Mouse (Mus musculus): Measurements from ENCODE around the gene Lrmda. TPM values are rescaled to one million over a fixed set of nuclear protein-coding genes. Genes with fewer than 3 reads are reported as not detected.
A peak's percentile ranks its signal among the peaks of the same experiment; 100 is the strongest.
"Not testable (repeated sequence)": the region's sequence is repeated elsewhere in the genome, so short reads cannot be mapped to it uniquely, and the experiment has no call there.

Lrmda gene
- total RNA-seq, 2 experiments from 2014 or later, result 1.5 to 2.4 TPM

- DNase-seq, result no peak
Measured at GRCm38 (mm10) chr14:22514362-22515084, 495.0 kb downstream of the Lrmda start.

- DNase-seq, result no peak
Measured at GRCm38 (mm10) chr14:22530706-22531105, 511.2 kb downstream of the Lrmda start.

GRCm38 (mm10) chr14:22533501-22533900, 514.0 kb downstream of the Lrmda start:
- no peak for DNase-seq

- DNase-seq, result no peak
Measured at GRCm38 (mm10) chr14:22545887-22546675, 526.6 kb downstream of the Lrmda start.

- no peak for DNase-seq
Measured at GRCm38 (mm10) chr14:22546676-22546984, 527.1 kb downstream of the Lrmda start.

- no peak for DNase-seq
Measured at GRCm38 (mm10) chr14:22548286-22548685, 528.8 kb downstream of the Lrmda start.

- no peak for DNase-seq
Measured at GRCm38 (mm10) chr14:22549166-22549565, 529.7 kb downstream of the Lrmda start.

GRCm38 (mm10) chr14:22552358-22552757, 532.8 kb downstream of the Lrmda start:
- DNase-seq, result no peak

- no peak for DNase-seq
Measured at GRCm38 (mm10) chr14:22552841-22553240, 533.3 kb downstream of the Lrmda start.

- no peak for DNase-seq
Measured at GRCm38 (mm10) chr14:22553717-22554116, 534.2 kb downstream of the Lrmda start.

GRCm38 (mm10) chr14:22572486-22572885, 553.0 kb downstream of the Lrmda start:
- DNase-seq, result no peak

GRCm38 (mm10) chr14:22573585-22573984, 554.1 kb downstream of the Lrmda start:
- no peak for DNase-seq

GRCm38 (mm10) chr14:22574006-22574405, 554.5 kb downstream of the Lrmda start:
- no peak for DNase-seq

- DNase-seq, result no peak
Measured at GRCm38 (mm10) chr14:22576441-22576840, 556.9 kb downstream of the Lrmda start.

- DNase-seq, result no peak
Measured at GRCm38 (mm10) chr14:22577411-22578037, 558.0 kb downstream of the Lrmda start.

- peak; percentile 72 to 91 for DNase-seq
Measured at GRCm38 (mm10) chr14:22578224-22578623, 558.7 kb downstream of the Lrmda start.

GRCm38 (mm10) chr14:22578986-22579385, 559.5 kb downstream of the Lrmda start:
- no peak for DNase-seq

- DNase-seq, result no peak
Measured at GRCm38 (mm10) chr14:22582065-22582464, 562.6 kb downstream of the Lrmda start.

- no peak for DNase-seq
Measured at GRCm38 (mm10) chr14:22586281-22586680, 566.8 kb downstream of the Lrmda start.

GRCm38 (mm10) chr14:22586796-22587195, 567.3 kb downstream of the Lrmda start:
- DNase-seq, result no peak

- DNase-seq, result no peak
Measured at GRCm38 (mm10) chr14:22587285-22587957, 567.9 kb downstream of the Lrmda start.

- no peak for DNase-seq
Measured at GRCm38 (mm10) chr14:22587958-22588296, 568.4 kb downstream of the Lrmda start.

- DNase-seq, result not testable (repeated sequence)
Measured at GRCm38 (mm10) chr14:22588394-22588793, 568.9 kb downstream of the Lrmda start.

All from heart, adult 18-20 months (tissue).